Mouse (Mus musculus) liver, embryonic 16.5 days (tissue): ENCODE measurements around the gene Zfp512. TPM values are rescaled to one million over a fixed set of nuclear protein-coding genes. Genes with fewer than 3 reads are reported as not detected.
"Not testable (repeated sequence)": the region's sequence is repeated elsewhere in the genome, so short reads cannot be mapped to it uniquely, and the experiment has no call there.

Experiments used
- ATAC-seq: fragments of 200-750 bp; cut with Nextera tagmentation; 2 replicates; pipeline ENCODE4 v1.8.0; 2017; ENCODE audit warnings: low read depth, mild to moderate bottlenecking, moderate number of reproducible peaks, moderate library complexity
- H3K27ac ChIP-seq: fragments of 300-500 bp; sonication (generic); 2 replicates; pipeline ENCODE4 v1.5.1; 2014; ENCODE audit warnings: mild to moderate bottlenecking, low read length
- H3K27me3 ChIP-seq: fragments of 300-500 bp; sonication (generic); 2 replicates; pipeline ENCODE4 v1.6.1; 2014; ENCODE audit warnings: low read depth, low read length, mixed read lengths; ENCODE audit not compliant: control insufficient read depth, insufficient read depth
- H3K36me3 ChIP-seq: fragments of 300-500 bp; sonication (generic); 2 replicates; pipeline ENCODE4 v1.6.1; 2014; ENCODE audit warnings: mild to moderate bottlenecking; ENCODE audit not compliant: control insufficient read depth, insufficient read depth
- H3K4me1 ChIP-seq: fragments of 300-500 bp; sonication (generic); 2 replicates; pipeline ENCODE4 v1.6.1; 2014; ENCODE audit warnings: low read depth, low read length, mixed read lengths; ENCODE audit not compliant: control insufficient read depth
- H3K4me2 ChIP-seq: fragments of 300-500 bp; sonication (generic); 2 replicates; pipeline ENCODE4 v1.6.1; 2014; ENCODE audit warnings: low read depth, low read length, mixed read lengths
- H3K4me3 ChIP-seq: fragments of 300-500 bp; sonication (generic); 2 replicates; pipeline ENCODE4 v1.5.1; 2014; ENCODE audit warnings: low read depth, mild to moderate bottlenecking, low read length
- H3K9ac ChIP-seq: fragments of 300-500 bp; sonication (generic); 2 replicates; pipeline ENCODE4 v1.6.1; 2014; ENCODE audit warnings: low read depth, low read length
- H3K9me3 ChIP-seq: fragments of 300-500 bp; sonication (generic); replicated peaks from 2 replicates; pipeline ENCODE4 v1.6.1; 2016; ENCODE audit warnings: low read length; ENCODE audit not compliant: control insufficient read depth
- WGBS: fragments of 180-500 bp; shearing (Covaris S2); extraction: QIAGEN DNeasy Blood & Tissue Kit; methylation state at CpG from one replicate; pipeline ENCODE4 v1.1.7; 2014; ENCODE audit not compliant: insufficient replicate concordance; 5-methylcytosine and 5-hydroxymethylcytosine counted together
- polyA plus RNA-seq: library from polyadenylated mRNA; unstranded; fragments of >200 nt; fragmentation: Nextera tagmentation; extraction: Ambion mirVana; gene quantifications from 2 replicates; pipeline ENCODE4 v1.2.1, GENCODE M21; 2015

The Zfp512 gene
- polyA plus RNA-seq, 1 experiment from 2014 or later: 14.2 TPM

GRCm38 (mm10) chr5:31526354-31527116, 74.3 kb downstream of the Zfp512 start, which contains the start of gene Slc4a1ap:
Gene Slc4a1ap, plus strand, starts transcription at chr5:31526995.
- no peaks in the 10 kb centered on the region for H3K27me3 ChIP-seq
- peak within 1 kb of the TSS; percentile 91 for H3K4me3 ChIP-seq
- peaks cover 13% of the 10 kb centered on the region for H3K4me1 ChIP-seq
- WGBS: under 1% methylated on average over 28 of the region's 28 CpGs
- peak within 1 kb of the TSS; percentile 86 for H3K9ac ChIP-seq
- H3K4me2 ChIP-seq: peak within 1 kb of the TSS; percentile 90
- ATAC-seq: peak; percentile 83
- peaks cover 10% of the 10 kb centered on the region for H3K36me3 ChIP-seq
- H3K9me3 ChIP-seq: no peaks in the 10 kb centered on the region
- H3K27ac ChIP-seq: peak within 1 kb of the TSS; percentile 31; the same call in 1 of the 2 replicates

- peak overlapping the region; percentile 31; the same call in 1 of the 2 replicates for H3K27ac ChIP-seq
- WGBS: 2% methylated on average over 40 of the region's 40 CpGs
- no peaks in the 10 kb centered on the region for H3K27me3 ChIP-seq
- peak overlapping the region; percentile 90 for H3K4me2 ChIP-seq
- peak; percentile 51 for ATAC-seq
- peaks cover 14% of the 10 kb centered on the region for H3K36me3 ChIP-seq
- peak overlapping the region; percentile 86 for H3K9ac ChIP-seq
- H3K4me1 ChIP-seq: peaks cover 13% of the 10 kb centered on the region
- H3K4me3 ChIP-seq: peak overlapping the region; percentile 91
- H3K9me3 ChIP-seq: no peaks in the 10 kb centered on the region
These were observed 75.0 kb downstream of the Zfp512 start for GRCm38 (mm10) chr5:31527117-31527680.

GRCm38 (mm10) chr5:31527707-31528106, 75.5 kb downstream of the Zfp512 start, which contains the start of gene Supt7l:
Gene Supt7l, minus strand, starts transcription at chr5:31527807.
- peak within 1 kb of the TSS; percentile 90 for H3K4me2 ChIP-seq
- H3K9me3 ChIP-seq, H3K27me3 ChIP-seq, ATAC-seq: not testable (repeated sequence)
- peak within 1 kb of the TSS; percentile 86 for H3K9ac ChIP-seq
- H3K36me3 ChIP-seq: peaks cover 17% of the 10 kb centered on the region
- peaks cover 13% of the 10 kb centered on the region for H3K4me1 ChIP-seq
- H3K4me3 ChIP-seq: peak within 1 kb of the TSS; percentile 91
- H3K27ac ChIP-seq: peak within 1 kb of the TSS; percentile 31; the same call in 1 of the 2 replicates
- WGBS: 62% methylated on average over 11 of the region's 11 CpGs

- Histone ChIP-seq H3K27ac (no peak overlapping the region), H3K4me2 (no peak overlapping the region)
- no peak for ATAC-seq
These were observed 76.3 kb downstream of the Zfp512 start for GRCm38 (mm10) chr5:31528560-31528959.

More at GRCm38 (mm10) chr5:31528560-31528959, 76.3 kb downstream of the Zfp512 start:
- H3K9ac ChIP-seq: no peak overlapping the region
- H3K36me3 ChIP-seq: peaks cover 17% of the 10 kb centered on the region
- no peaks in the 10 kb centered on the region for H3K9me3 ChIP-seq
- no peak overlapping the region for H3K4me3 ChIP-seq
- 21% methylated on average over 2 of the region's 2 CpGs for WGBS
- H3K4me1 ChIP-seq: peaks cover 13% of the 10 kb centered on the region
- no peaks in the 10 kb centered on the region for H3K27me3 ChIP-seq

Other genes starting within 250 kb of the Zfp512 start
- 90.8 and 97.8 TPM in 2 replicates for gene Ppm1g, start 231.7 kb upstream of the Zfp512 start, polyA plus RNA-seq
- 44.4 and 44.9 TPM in 2 replicates for gene Nrbp1, start 211.6 kb upstream of the Zfp512 start, polyA plus RNA-seq
- gene Gm9970, start 211.2 kb upstream of the Zfp512 start, polyA plus RNA-seq: not detected in 2 replicates
- gene Krtcap3, start 200.7 kb upstream of the Zfp512 start, polyA plus RNA-seq: 4.8 and 4.9 TPM in 2 replicates
- gene Ift172, start 161.3 kb upstream of the Zfp512 start, polyA plus RNA-seq: 4.5 and 5.1 TPM in 2 replicates
- 4.0 and 5.2 TPM in 2 replicates for gene Fndc4, start 156.4 kb upstream of the Zfp512 start, polyA plus RNA-seq
- gene Gckr, start 155.0 kb upstream of the Zfp512 start, polyA plus RNA-seq: 31.1 and 39.4 TPM in 2 replicates
- not detected in 2 replicates for gene 4930548H24Rik, start 33.3 kb downstream of the Zfp512 start, polyA plus RNA-seq
- gene Gpn1, start 42.3 kb downstream of the Zfp512 start, polyA plus RNA-seq: 14.4 and 14.6 TPM in 2 replicates
- 10.6 and 11.0 TPM in 2 replicates for gene Slc4a1ap, start 74.6 kb downstream of the Zfp512 start, polyA plus RNA-seq
- gene Supt7l, start 75.4 kb downstream of the Zfp512 start, polyA plus RNA-seq: 7.5 and 8.4 TPM in 2 replicates
- gene Mrpl33, start 144.5 kb downstream of the Zfp512 start, polyA plus RNA-seq: 141 and 152 TPM in 2 replicates
- gene Rbks, start 245.2 kb downstream of the Zfp512 start, polyA plus RNA-seq: 17.6 and 18.1 TPM in 2 replicates
- gene Babam2, start 245.3 kb downstream of the Zfp512 start, polyA plus RNA-seq: 31.8 and 32.4 TPM in 2 replicates